Mouse (Mus musculus): ENCODE measurements around the gene Usp31.

The Usp31 gene

GRCm38 (mm10) chr7:121654675-121655074, 52.4 kb downstream of the Usp31 start:
- no peak for DNase-seq

GRCm38 (mm10) chr7:121652629-121653028, 54.4 kb downstream of the Usp31 start:
- DNase-seq: no peak

- DNase-seq: no peak
Measured at GRCm38 (mm10) chr7:121650724-121651123, 56.3 kb downstream of the Usp31 start.

GRCm38 (mm10) chr7:121640998-121641762, 65.9 kb downstream of the Usp31 start:
- DNase-seq: no peak

- no peak for DNase-seq
Measured at GRCm38 (mm10) chr7:121636732-121637131, 70.3 kb downstream of the Usp31 start.

GRCm38 (mm10) chr7:121634236-121634635, 72.8 kb downstream of the Usp31 start:
- no peak for DNase-seq

GRCm38 (mm10) chr7:121622835-121623420, 84.1 kb downstream of the Usp31 start:
- no peak for DNase-seq

GRCm38 (mm10) chr7:121622433-121622832, 84.6 kb downstream of the Usp31 start:
- DNase-seq: no peak

- no peak for DNase-seq
Measured at GRCm38 (mm10) chr7:121601697-121602096, 105.4 kb downstream of the Usp31 start.

GRCm38 (mm10) chr7:121596401-121596800, 110.7 kb downstream of the Usp31 start:
- DNase-seq: no peak

GRCm38 (mm10) chr7:121595496-121595895, 111.6 kb downstream of the Usp31 start:
- no peak for DNase-seq

- no peak for DNase-seq
Measured at GRCm38 (mm10) chr7:121595085-121595484, 112.0 kb downstream of the Usp31 start.

GRCm38 (mm10) chr7:121594623-121595022, 112.4 kb downstream of the Usp31 start:
- DNase-seq: no peak

Measured in thymus, adult 18-20 months (tissue).